Mouse (Mus musculus): ENCODE data around the gene Tle2. TPM values are rescaled to one million over a fixed set of nuclear protein-coding genes. Genes with fewer than 3 reads are reported as not detected.

Gene Tle2
- polyA plus RNA-seq, 1 experiment from 2014 or later, result 2.3 TPM

DNA sequence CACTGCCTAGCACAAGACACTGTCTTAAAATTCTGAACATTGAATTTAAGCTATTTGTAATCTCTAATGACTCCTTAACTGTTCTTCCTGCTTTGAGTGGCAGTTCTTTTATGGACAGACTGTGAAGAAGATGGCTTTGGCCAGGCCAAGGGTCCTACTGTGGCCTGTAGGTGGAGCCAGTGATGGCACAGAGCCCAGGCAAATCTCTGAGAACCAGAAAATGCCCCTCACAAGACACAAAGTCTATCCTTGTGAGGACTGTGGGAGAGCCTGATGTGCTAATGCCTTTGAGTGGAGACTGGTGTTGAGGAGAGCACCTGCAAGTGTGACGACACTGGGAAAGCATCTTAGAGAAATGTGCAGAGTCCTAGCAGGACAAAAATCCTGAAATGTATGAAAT, 33.9 kb downstream of the Tle2 start:
- DNase-seq, result no peak
- Histone ChIP-seq H3K4me3 (replicated peaks) (no peak overlapping the region), H3K27ac (no peak overlapping the region), H3K9ac (no peak overlapping the region), H3K27me3 (no peaks in the 10 kb centered on the region), H3K4me2 (no peak overlapping the region), H3K4me1 (replicated peaks) (peaks cover 28% of the 10 kb centered on the region), H3K36me3 (0 out of 2 replicates have a peak, but pooled peaks cover 14% of the 10 kb centered on the region), H3K9me3 (replicated peaks) (no peaks in the 10 kb centered on the region)
- ATAC-seq (ENCODE audit: low read depth), result no peak
- WGBS (ENCODE audit: insufficient replicate concordance), result 84% methylated on average over 1 of the region's 1 CpGs

DNA sequence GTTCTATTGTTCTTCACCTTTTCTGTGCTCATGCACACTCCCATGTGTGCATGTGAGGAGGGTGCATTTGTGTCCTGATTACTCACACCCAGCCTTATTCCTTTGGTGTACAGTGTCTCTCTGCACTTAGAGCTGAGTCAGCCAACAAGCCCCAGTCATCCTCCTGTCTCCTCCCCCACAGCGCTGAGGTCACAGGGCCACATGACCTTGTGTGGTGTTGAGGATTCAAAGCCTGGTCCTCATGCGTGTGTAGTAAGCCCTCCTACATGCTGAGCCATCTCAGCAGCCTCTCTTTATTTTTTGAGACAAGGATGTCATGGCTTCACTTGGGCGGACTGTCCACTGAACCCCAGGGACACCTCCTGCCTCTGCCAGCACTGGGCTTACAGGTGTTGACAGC, 38.4 kb downstream of the Tle2 start:
- no peaks in the 10 kb centered on the region; the same call in 1 of the 2 replicates for H3K4me1 ChIP-seq (replicated peaks)
- H3K27me3 ChIP-seq, result no peaks in the 10 kb centered on the region
- no peak overlapping the region for H3K27ac ChIP-seq
- 0 out of 2 replicates have a peak, but pooled peaks have one; percentile 25 for ATAC-seq (ENCODE audit: low read depth)
- no peak for DNase-seq
- H3K4me3 ChIP-seq (replicated peaks), result no peak overlapping the region
- no peak overlapping the region for H3K9ac ChIP-seq
- 59% methylated on average over 3 of the region's 3 CpGs for WGBS (ENCODE audit: insufficient replicate concordance)
- H3K4me2 ChIP-seq, result no peak overlapping the region
- no peaks in the 10 kb centered on the region for H3K9me3 ChIP-seq (replicated peaks)
- H3K36me3 ChIP-seq, result 0 out of 2 replicates have a peak, but pooled peaks cover 13% of the 10 kb centered on the region

DNA sequence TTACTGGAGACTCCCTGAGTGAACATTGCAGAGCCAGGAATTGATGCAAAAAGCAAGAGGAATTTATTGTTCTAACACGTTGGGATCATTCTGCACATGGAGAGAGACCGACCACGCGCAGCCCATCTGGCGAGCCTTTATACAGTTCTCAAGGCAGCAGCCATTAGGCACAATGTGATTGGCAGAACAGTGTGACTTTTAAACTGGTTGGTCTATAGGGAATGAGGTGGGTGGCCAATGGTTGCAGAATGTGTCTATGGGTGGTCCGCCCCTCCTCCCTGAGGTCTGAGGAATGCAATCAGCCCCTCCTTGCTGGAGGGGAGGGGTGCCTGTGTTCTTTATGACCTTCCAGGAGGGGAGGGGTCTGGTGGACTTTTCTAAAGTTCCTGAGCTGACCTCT, 41.1 kb downstream of the Tle2 start:
- no peak for DNase-seq
- ATAC-seq (ENCODE audit: low read depth), result no peak
- no peak overlapping the region for H3K4me2 ChIP-seq

DNA sequence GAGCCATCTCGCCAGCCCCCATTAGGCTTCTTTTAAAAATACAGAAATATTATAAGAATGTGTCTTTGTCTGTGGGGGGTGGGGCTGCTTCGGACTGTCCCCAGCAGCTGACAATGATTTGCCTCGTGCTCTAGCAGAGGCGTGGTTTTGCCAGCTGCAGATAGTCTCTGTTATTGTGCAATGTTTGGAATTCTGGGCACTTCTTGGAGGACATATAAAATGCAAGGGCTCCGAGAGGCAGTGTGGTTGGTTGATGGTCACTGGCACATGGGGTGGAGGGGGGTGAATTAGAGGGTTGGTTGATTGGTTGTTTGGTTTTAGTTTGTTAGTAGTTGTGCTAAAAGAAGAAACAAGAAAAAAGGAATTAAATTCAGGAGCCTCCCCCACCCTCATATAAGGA, 45.6 kb downstream of the Tle2 start:
- H3K36me3 ChIP-seq, result peaks cover 25% of the 10 kb centered on the region
- WGBS (ENCODE audit: insufficient replicate concordance), result 67% methylated on average over 5 of the region's 5 CpGs
- no peak overlapping the region for H3K4me2 ChIP-seq
- no peak for ATAC-seq (ENCODE audit: low read depth)
- peaks cover 18% of the 10 kb centered on the region for H3K4me1 ChIP-seq (replicated peaks)
- no peak overlapping the region for H3K4me3 ChIP-seq (replicated peaks)
- no peaks in the 10 kb centered on the region for H3K27me3 ChIP-seq
- H3K27ac ChIP-seq, result no peak overlapping the region
- no peak overlapping the region for H3K9ac ChIP-seq
- H3K9me3 ChIP-seq (replicated peaks), result no peaks in the 10 kb centered on the region
- DNase-seq, result no peak

More for the DNA sequence above, 41.1 kb downstream of the Tle2 start:
- H3K36me3 ChIP-seq, result no peaks in the 10 kb centered on the region
- H3K27me3 ChIP-seq, result no peaks in the 10 kb centered on the region
- peaks cover 3% of the 10 kb centered on the region; the same call in 1 of the 2 replicates for H3K4me1 ChIP-seq (replicated peaks)
- H3K9me3 ChIP-seq (replicated peaks), result no peaks in the 10 kb centered on the region
- H3K9ac ChIP-seq, result no peak overlapping the region
- H3K4me3 ChIP-seq (replicated peaks), result no peak overlapping the region
- WGBS (ENCODE audit: insufficient replicate concordance), result 76% methylated on average over 6 of the region's 6 CpGs
- H3K27ac ChIP-seq, result no peak overlapping the region

DNA sequence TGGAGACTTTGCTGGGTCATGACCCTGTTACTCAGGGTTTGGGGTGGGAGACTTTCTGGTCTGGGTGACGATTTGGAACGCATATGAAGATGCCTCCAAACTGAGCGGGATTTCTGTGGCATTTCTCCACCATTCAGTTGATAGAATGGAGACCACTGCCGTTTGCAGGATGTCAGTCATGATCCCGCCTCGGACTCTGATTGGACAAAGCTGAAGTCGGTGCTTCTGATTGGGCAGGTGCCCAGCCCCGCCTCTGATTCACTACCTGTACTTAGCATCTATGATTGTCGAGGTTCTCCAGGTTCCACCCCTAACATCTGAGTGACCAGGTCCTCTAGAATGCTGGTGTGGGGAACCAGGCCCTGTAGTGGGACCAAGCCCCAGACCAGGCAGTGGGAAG, 46.4 kb downstream of the Tle2 start:
- WGBS (ENCODE audit: insufficient replicate concordance), result 53% methylated on average over 9 of the region's 9 CpGs
- DNase-seq, result no peak
- H3K4me1 ChIP-seq (replicated peaks), result peaks cover 21% of the 10 kb centered on the region

DNA sequence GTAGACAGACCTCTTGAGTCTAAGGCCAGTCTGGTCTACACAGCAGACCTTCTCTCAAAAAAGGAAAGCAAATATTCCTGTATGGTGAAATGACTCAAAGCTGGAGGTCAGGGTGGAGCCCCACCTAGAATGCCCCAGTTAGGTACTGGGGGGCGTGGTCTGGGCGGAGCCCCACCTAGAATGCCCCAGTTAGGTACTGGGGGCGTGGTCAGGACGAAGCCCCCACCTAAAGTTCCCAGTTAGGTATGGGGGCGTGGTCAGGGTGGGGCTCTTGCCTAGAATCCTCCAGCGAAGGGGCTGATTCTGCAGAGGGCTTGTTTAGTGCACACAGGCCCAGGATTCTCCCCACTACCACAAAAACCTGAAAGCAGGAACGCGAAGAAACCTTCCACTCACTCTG, 49.1 kb downstream of the Tle2 start:
- ATAC-seq (ENCODE audit: low read depth), result no peak
- H3K9ac ChIP-seq, result no peak overlapping the region

More for the DNA sequence above, 46.4 kb downstream of the Tle2 start:
- no peak overlapping the region for H3K27ac ChIP-seq
- peaks cover 28% of the 10 kb centered on the region for H3K36me3 ChIP-seq
- no peak overlapping the region for H3K4me3 ChIP-seq (replicated peaks)
- H3K27me3 ChIP-seq, result no peaks in the 10 kb centered on the region
- H3K9me3 ChIP-seq (replicated peaks), result no peaks in the 10 kb centered on the region
- no peak overlapping the region for H3K4me2 ChIP-seq
- no peak for ATAC-seq (ENCODE audit: low read depth)
- H3K9ac ChIP-seq, result no peak overlapping the region

DNA sequence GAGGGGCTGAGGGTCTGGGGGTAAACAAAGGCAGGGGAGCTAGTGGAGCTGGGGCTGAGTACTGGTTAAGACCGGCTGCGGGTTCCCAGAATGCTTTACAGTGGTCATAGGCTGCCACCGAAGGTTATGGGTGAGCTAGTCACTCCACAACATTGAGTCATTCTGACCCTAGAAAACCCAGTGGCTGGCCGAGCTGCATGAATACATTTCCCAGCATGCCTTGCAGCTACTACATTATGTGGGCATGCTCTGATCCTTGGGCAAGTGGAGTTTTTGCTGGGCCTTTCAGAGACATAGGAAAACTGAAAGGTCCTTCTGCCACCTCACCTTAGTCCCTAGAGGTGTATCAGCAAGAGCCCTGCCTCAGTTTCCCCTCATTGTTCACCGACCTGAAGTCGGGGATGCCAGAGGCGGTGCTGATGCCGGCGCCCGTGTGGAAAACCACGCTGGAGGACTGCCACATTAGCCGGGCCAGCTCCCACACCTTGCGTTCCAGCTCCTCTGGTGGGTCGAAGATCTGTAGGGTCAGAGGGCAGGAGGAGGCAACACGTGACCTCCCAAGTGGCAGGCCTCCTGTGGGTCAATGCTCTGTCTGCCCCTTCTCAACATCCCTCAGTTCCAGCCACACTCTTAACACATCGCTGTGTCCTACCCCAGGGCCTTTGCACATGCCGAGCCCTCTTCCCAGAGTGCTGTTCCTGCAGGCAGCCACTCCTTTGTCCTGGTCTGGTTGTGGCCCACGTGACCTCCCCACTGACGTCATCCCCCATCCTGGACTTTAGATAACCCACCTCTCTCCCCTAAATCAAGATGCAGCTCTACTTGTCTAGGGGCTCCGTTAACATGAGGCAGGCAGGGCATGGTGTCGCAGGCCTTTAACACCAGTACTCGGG, 52.0 kb downstream of the Tle2 start:
- 76% methylated on average over 22 of the region's 22 CpGs for WGBS (ENCODE audit: insufficient replicate concordance)
- H3K9ac ChIP-seq, result peak overlapping the region; percentile 82
- peak overlapping the region; percentile 89 for H3K27ac ChIP-seq
- ATAC-seq (ENCODE audit: low read depth), result no peak
- peaks cover 28% of the 10 kb centered on the region for H3K36me3 ChIP-seq
- no peaks in the 10 kb centered on the region for H3K27me3 ChIP-seq
- no peak for DNase-seq
- H3K9me3 ChIP-seq (replicated peaks), result no peaks in the 10 kb centered on the region
- H3K4me3 ChIP-seq (replicated peaks), result peak overlapping the region; percentile 76
- H3K4me1 ChIP-seq (replicated peaks), result peaks cover 40% of the 10 kb centered on the region
- H3K4me2 ChIP-seq, result peak overlapping the region; percentile 92

More for the DNA sequence above, 49.1 kb downstream of the Tle2 start:
- H3K27ac ChIP-seq, result no peak overlapping the region
- DNase-seq, result no peak
- H3K36me3 ChIP-seq, result peaks cover 28% of the 10 kb centered on the region
- H3K9me3 ChIP-seq (replicated peaks), result no peaks in the 10 kb centered on the region
- no peak overlapping the region for H3K4me2 ChIP-seq
- no peaks in the 10 kb centered on the region for H3K27me3 ChIP-seq
- peaks cover 43% of the 10 kb centered on the region for H3K4me1 ChIP-seq (replicated peaks)
- WGBS (ENCODE audit: insufficient replicate concordance), result 37% methylated on average over 8 of the region's 8 CpGs
- no peak overlapping the region for H3K4me3 ChIP-seq (replicated peaks)

DNA sequence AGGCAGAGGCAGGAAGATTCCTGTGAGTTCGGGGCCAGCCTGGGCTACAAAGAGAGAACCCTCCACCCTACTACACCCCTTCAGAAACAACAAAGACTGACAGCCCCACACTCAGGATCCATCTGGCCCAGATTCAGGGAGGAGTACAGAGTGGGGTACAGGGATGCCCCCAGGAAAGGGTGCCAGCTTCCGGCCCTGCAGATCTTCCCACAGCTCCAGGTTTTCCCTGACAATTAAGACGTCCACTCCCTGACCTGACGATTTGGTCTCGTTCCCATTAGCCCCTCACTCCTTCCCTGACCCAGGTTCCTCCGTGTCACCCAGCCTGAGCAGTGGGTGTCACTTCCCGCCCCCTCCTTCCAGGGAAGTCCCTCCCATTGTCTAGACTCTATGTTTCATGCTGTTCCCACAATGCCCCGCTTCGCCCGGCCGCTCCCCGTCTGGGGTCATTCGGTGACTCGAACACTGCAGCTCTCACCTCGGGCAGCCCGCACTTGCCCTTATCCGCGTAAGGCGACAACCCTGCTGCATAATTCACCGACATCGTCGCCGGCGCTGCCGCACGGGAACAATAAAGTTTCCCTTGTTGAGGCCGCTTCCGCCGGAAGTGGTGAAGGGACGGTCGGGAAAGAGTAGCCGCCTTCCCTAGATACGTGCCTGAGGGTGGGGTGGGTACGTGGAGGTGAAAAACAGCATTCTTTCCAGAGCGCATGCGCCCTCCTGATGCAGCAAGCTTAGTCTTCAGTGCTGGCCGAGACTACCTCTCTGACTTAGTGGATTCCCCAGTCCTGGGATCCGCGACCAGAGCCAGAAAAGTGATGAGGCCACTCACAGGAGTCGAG, 52.9 kb downstream of the Tle2 start, which contains the start of gene Sirt6:
Gene Sirt6, minus strand, starts transcription at position 804 of the 842 bp plus-strand sequence.
- H3K9ac ChIP-seq, result peak within 1 kb of the TSS; percentile 82
- WGBS (ENCODE audit: insufficient replicate concordance), result 4% methylated on average over 40 of the region's 40 CpGs
- peaks cover 23% of the 10 kb centered on the region for H3K36me3 ChIP-seq
- H3K9me3 ChIP-seq (replicated peaks), result no peaks in the 10 kb centered on the region
- peaks cover 40% of the 10 kb centered on the region for H3K4me1 ChIP-seq (replicated peaks)
- peak; percentile 89 for DNase-seq
- H3K27ac ChIP-seq, result peak within 1 kb of the TSS; percentile 89
- H3K4me2 ChIP-seq, result peak within 1 kb of the TSS; percentile 92
- ATAC-seq (ENCODE audit: low read depth), result peak; percentile 93
- H3K27me3 ChIP-seq, result no peaks in the 10 kb centered on the region
- H3K4me3 ChIP-seq (replicated peaks), result peak within 1 kb of the TSS; percentile 76

DNA sequence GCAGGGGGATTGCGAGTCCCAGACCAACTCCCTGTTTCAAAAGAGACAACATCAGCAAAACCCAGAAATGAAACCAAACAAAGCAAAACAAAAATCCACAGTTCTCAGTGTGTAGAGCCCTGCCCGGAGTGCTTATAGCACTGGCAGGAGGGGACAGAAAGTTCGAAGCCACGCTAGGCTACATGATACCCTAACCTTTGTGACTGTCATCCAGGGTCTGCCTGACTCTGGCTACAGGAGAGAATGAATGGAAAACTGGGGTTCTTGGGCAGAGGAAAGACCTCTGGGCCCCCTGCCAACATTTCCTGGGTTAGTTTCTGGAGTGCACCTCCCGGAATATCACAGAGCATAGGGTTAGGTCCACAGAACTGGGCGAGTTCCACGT, 53.5 kb downstream of the Tle2 start:
- peak overlapping the region; percentile 92 for H3K4me2 ChIP-seq
- H3K27ac ChIP-seq, result peak overlapping the region; percentile 89
- 51% methylated on average over 7 of the region's 7 CpGs for WGBS (ENCODE audit: insufficient replicate concordance)
- peak overlapping the region; percentile 82 for H3K9ac ChIP-seq
- ATAC-seq (ENCODE audit: low read depth) (peak; percentile 32), DNase-seq (no peak)
- H3K9me3 ChIP-seq (replicated peaks), result no peaks in the 10 kb centered on the region
- peaks cover 17% of the 10 kb centered on the region; the same call in 1 of the 2 replicates for H3K36me3 ChIP-seq
- H3K27me3 ChIP-seq, result no peaks in the 10 kb centered on the region
- H3K4me1 ChIP-seq (replicated peaks), result peaks cover 43% of the 10 kb centered on the region
- H3K4me3 ChIP-seq (replicated peaks), result peak overlapping the region; percentile 76

DNA sequence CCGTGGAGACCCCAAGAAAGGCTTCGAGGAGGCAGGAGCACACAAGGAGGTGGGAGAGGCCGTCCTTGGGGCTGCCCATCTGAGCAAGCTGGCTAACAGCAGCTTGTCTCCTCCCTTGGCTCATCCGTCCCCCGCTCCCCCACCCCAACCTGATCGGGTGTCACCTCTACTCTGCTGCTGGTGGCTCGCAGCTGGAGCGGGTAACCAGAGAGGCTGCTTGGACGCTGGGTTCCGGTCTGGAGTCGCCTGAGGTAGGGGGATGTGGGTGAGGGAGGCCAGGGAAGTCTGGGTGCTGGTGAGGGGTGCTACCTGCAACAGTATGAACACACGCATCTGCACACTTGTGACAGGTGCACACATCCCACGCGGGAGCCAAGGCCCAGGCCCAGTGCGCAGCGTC, 54.0 kb downstream of the Tle2 start, which contains the start of gene Ankrd24:
Gene Ankrd24, plus strand, starts transcription at position 151 of the 400 bp plus-strand sequence.
- H3K9me3 ChIP-seq (replicated peaks), result no peaks in the 10 kb centered on the region
- WGBS (ENCODE audit: insufficient replicate concordance), result 83% methylated on average over 16 of the region's 16 CpGs
- peak within 1 kb of the TSS; percentile 89 for H3K27ac ChIP-seq
- peak within 1 kb of the TSS; percentile 76 for H3K4me3 ChIP-seq (replicated peaks)
- H3K9ac ChIP-seq, result peak within 1 kb of the TSS; percentile 82
- peaks cover 44% of the 10 kb centered on the region for H3K4me1 ChIP-seq (replicated peaks)
- no peak for ATAC-seq (ENCODE audit: low read depth)
- no peaks in the 10 kb centered on the region for H3K27me3 ChIP-seq
- peaks cover 16% of the 10 kb centered on the region; the same call in 1 of the 2 replicates for H3K36me3 ChIP-seq
- DNase-seq, result no peak
- peak within 1 kb of the TSS; percentile 92 for H3K4me2 ChIP-seq

Measured in liver, embryonic 13.5 days (tissue).